Mouse (Mus musculus) layer of hippocampus, postnatal 36 days (tissue): ENCODE results near the gene Kif1b. TPM values are rescaled to one million over a fixed set of nuclear protein-coding genes. Genes with fewer than 3 reads are reported as not detected.

Source experiments
- DNase-seq, 2 experiments: peaks; one replicate each; pipeline ENCODE4 v3.0.0; 2022
- total RNA-seq, 2 experiments: library from RNA; stranded (reverse); gene quantifications; 2 replicates each; pipeline ENCODE4 v1.2.3; 2021

The Kif1b gene
- total RNA-seq, 2 experiments from 2014 or later = 391 to 406 TPM

DNA sequence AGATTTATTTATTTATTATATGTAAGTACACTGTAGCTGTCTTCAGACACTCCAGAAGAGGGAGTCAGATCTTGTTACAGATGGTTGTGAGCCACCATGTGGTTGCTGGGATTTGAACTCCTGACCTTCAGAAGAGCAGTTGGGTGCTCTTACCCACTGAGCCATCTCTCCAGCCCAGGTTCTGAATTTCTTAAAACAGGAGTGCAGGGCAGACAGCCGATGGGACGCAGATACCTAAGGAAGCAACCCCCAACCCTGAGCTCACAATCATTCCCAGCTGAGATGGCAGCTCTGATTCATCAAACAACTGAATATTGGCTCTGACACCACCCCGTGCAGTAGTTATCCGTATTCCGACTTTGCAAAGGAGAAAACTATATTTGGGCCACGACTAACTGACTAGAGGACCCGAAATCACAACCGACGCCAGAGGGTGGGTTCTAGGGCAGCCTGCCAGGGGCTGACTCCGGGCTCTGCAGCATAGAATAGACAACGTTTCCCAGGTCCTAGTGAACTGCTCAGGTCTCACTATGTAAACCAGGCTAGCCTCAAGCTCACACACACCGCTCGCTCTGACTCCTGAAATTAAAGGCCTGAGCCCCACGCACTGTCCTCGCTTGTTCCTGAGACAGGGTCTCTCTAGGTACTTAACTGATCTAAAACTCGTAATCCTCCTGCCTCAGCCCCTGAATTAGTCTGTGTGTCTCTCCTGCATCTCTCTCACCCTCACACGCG is 171.2 kb downstream of the Kif1b start:
- no peak for DNase-seq

- no peak for DNase-seq
Observed at GRCm38 (mm10) chr4:149133395-149133794, 174.1 kb downstream of the Kif1b start.

GRCm38 (mm10) chr4:149131789-149132565 is 175.5 kb downstream of the Kif1b start:
- no peak for DNase-seq

DNA sequence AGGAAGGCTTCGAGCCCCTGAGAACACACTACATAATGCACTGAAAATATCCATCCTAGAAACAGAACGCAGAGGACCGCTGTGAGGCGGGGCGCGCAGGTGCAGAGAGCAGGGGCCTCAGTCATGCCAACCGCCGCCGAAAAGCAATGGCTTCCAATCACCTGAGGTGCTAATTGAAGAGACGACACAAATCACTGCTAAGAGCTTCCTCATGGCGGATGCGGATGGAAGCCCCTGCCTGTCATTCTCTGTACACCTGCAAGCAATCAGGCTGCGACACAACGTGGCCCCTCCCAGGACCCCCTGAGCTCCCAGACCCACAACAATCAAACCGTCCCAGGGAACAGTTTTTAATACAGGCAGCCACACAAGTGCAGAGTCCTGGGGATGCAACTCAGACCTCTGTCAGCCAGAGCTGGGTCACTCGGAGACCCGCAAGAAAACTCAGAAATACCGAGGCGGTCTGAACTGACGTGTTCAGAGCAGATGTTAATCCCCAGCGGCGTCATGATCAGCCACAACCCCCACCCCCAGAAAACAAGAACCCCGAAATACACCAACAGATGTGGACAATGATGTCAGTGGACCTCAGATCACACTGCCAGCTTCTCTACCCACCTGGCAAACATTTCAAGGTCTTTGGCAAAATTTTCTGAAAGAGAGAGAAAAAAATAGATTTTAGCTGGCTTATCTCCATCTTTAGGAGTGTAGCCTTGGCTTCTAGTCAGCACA is 176.3 kb downstream of the Kif1b start:
- no peak for DNase-seq

DNA sequence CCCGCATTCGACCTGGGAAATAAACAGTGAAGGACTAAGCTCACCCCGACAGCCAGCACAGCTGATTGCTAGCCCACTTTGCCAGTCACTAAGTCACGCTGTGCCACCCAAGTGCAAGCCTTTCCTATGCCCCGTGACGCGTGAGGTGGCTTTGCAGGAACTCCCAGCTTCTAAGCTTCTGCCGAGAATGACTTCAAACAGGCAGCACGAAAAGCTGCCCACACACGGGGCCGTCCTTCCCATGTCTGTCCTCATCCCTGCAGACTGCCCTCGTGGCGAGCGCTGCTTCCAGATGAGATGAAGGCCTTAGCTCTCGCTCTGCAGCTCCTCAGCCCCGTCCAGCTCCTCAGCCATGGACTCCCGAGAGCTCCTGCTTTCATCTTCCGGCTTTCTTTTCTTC is 179.0 kb downstream of the Kif1b start:
- no peak for DNase-seq

DNA sequence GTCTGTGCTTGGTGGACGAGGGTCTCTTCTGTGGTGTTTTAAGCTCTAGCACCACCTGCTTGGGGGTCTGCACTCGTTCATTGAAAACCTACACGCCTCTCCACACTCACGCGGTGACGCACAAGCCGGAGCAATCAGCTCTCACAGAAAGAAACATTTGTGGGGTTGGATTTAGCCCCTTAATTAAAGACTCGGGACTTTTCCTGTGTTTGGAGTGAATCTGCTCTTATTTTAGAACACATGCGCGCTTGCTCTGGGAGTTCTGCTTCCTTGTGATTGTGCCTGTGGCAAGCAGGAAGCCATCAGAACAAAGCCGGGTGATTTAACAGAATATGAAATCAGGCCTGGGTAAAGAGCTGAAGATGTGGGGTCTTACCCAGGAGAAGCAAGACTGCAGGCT is 180.8 kb downstream of the Kif1b start, which contains the start of gene Cort:
Gene Cort, minus strand, starts transcription at position 101 of the 400 bp plus-strand sequence.
- DNase-seq = no peak

Other genes starting within 250 kb of the Kif1b start
- gene Pex14, start 207.8 kb downstream of the Kif1b start, total RNA-seq = 10 to 100 TPM; 43.6 to 44.0 TPM
- 10 to 100 TPM; 49.3 to 52.2 TPM for gene Dffa, start 203.5 kb downstream of the Kif1b start, total RNA-seq
- gene Cort, start 180.9 kb downstream of the Kif1b start, total RNA-seq = 10 to 100 TPM; 10.5 to 11.6 TPM
- gene Cenps, start 170.1 kb downstream of the Kif1b start, total RNA-seq = 10 to 100 TPM; 25.8 to 27.8 TPM
- 10 to 100 TPM; 31.9 to 33.9 TPM for gene Pgd, start 140.9 kb downstream of the Kif1b start, total RNA-seq
- gene Ube4b, start 119.1 kb upstream of the Kif1b start, total RNA-seq = 100 to 1,000 TPM; 100 TPM
- gene Rbp7, start 147.3 kb upstream of the Kif1b start, total RNA-seq = not detected
- not detected for gene Tmem274, start 169.7 kb upstream of the Kif1b start, total RNA-seq
- 1 to 10 TPM; 8.3 to 8.4 TPM for gene Nmnat1, start 177.5 kb upstream of the Kif1b start, total RNA-seq
- 10 to 100 TPM; 19.4 to 23.6 TPM for gene Lzic, start 177.5 kb upstream of the Kif1b start, total RNA-seq
- 10 to 100 TPM; 33.6 to 37.4 TPM for gene Ctnnbip1, start 210.5 kb upstream of the Kif1b start, total RNA-seq